Mouse (Mus musculus) MEL (cell line): ENCODE measurements at regions not wholly inside any gene's neighbourhood (a gene's known extent, or its start where the extent isn't known, plus 50 kb on each side); places are given as distances from the start of the nearest gene placed in this dataset.

Experiments
- EP300 ChIP-seq, 2 experiments: IDR thresholded peaks; 2 replicates each; pipeline ENCODE4 v1.6.1; 2011; ENCODE audit warnings: improper control_type of control experiment in 2 of 2, low read length in 2 of 2, low read depth in 1 of 2, mild to moderate bottlenecking in 1 of 2
- TBP ChIP-seq: IDR thresholded peaks from 2 replicates; pipeline ENCODE4 v1.8.0; 2011; ENCODE audit warnings: low read depth, low read length, improper control_type of control experiment

DNA sequence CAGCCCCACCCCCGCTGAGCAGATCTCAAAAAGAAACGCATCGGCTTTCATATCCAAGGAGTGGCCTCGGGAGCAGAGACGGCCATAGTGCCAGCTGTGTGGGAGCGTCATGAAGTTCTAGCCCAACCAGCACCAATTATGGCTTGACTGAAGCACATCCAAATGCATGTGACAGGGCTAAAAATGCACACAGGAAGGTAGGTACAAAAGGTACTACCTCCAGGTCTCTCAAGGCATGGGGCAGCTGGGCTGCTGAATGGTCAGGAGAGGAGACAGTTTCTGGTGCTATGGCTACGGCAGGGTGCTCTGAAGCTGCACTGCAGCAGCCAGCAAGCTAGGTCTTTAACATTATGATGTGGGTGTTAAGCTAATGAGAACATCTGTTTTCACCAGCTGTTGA is 83.1 kb upstream of the Col1a2 start:
- TF ChIP-seq EP300 (IDR thresholded peaks at IDR 0.05; ENCODE audit: low read depth in 1 of 2, low read length in 2 of 2) = no peak
- TF ChIP-seq TBP = no peak
